Mouse (Mus musculus) hindbrain, embryonic 14.5 days (tissue): Measurements from ENCODE around the gene Cipc. TPM values are rescaled to one million over a fixed set of nuclear protein-coding genes. Genes with fewer than 3 reads are reported as not detected.

Source experiments
- ATAC-seq: fragments of 200-750 bp; cut with Nextera tagmentation; 2 replicates; pipeline ENCODE4 v1.8.0; 2017; ENCODE audit warnings: moderate number of reproducible peaks, mild to moderate bottlenecking, moderate TSS enrichment, moderate library complexity; ENCODE audit not compliant: low FRiP score
- DNase-seq: peaks from one replicate; pipeline ENCODE4 v3.0.0-alpha.2; 2015; ENCODE audit warnings: low spot score
- H3K27ac ChIP-seq: fragments of 300-500 bp; sonication (generic); 2 replicates; pipeline ENCODE4 v1.5.1; 2014; ENCODE audit warnings: mild to moderate bottlenecking, moderate library complexity
- H3K27me3 ChIP-seq: fragments of 300-500 bp; sonication (generic); 2 replicates; pipeline ENCODE4 v1.6.1; 2014; ENCODE audit warnings: mild to moderate bottlenecking, low read length, mixed read lengths; ENCODE audit not compliant: control insufficient read depth, insufficient read depth
- H3K36me3 ChIP-seq: fragments of 300-500 bp; sonication (generic); replicated peaks from 2 replicates; pipeline ENCODE4 v1.6.1; 2014; ENCODE audit not compliant: control insufficient read depth, insufficient read depth
- H3K4me1 ChIP-seq: fragments of 300-500 bp; sonication (generic); replicated peaks from 2 replicates; pipeline ENCODE4 v1.6.1; 2014; ENCODE audit warnings: antibody characterized with exemption, low read length, mixed read lengths; ENCODE audit not compliant: control insufficient read depth, insufficient read depth
- H3K4me2 ChIP-seq: fragments of 300-500 bp; sonication (generic); replicated peaks from 2 replicates; pipeline ENCODE4 v1.6.1; 2014; ENCODE audit warnings: mild to moderate bottlenecking, moderate library complexity
- H3K4me3 ChIP-seq: fragments of 300-500 bp; sonication (generic); replicated peaks from 2 replicates; pipeline ENCODE4 v1.5.1; 2014; ENCODE audit warnings: mild to moderate bottlenecking, low read length
- H3K9ac ChIP-seq: fragments of 300-500 bp; sonication (generic); 2 replicates; pipeline ENCODE4 v1.6.1; 2014
- H3K9me3 ChIP-seq: fragments of 300-500 bp; sonication (generic); 2 replicates; pipeline ENCODE4 v1.6.1; 2016; ENCODE audit warnings: low read length; ENCODE audit not compliant: control insufficient read depth
- WGBS: fragments of 180-500 bp; shearing (Covaris S2); extraction: QIAGEN DNeasy Blood & Tissue Kit; methylation state at CpG from one replicate; pipeline ENCODE4 v1.1.7; 2014; 5-methylcytosine and 5-hydroxymethylcytosine counted together
- polyA plus RNA-seq: library from polyadenylated mRNA; unstranded; fragments of >200 nt; fragmentation: Nextera tagmentation; extraction: Ambion mirVana; gene quantifications from 2 replicates; pipeline ENCODE4 v1.2.1, GENCODE M21; 2014

The Cipc gene
- polyA plus RNA-seq, 1 experiment from 2014 or later = 46.8 TPM

- Histone ChIP-seq H3K9ac (peak overlapping the region; percentile 4), H3K4me2 (peak overlapping the region; percentile 31; the same call in 1 of the 2 replicates), H3K27ac (peak overlapping the region; percentile 93), H3K4me3 (no peak overlapping the region), H3K36me3 (no peaks in the 10 kb centered on the region), H3K27me3 (0 out of 2 replicates have a peak, but pooled peaks cover 3% of the 10 kb centered on the region), H3K4me1 (peaks cover 23% of the 10 kb centered on the region), H3K9me3 (no peaks in the 10 kb centered on the region)
- 20% methylated on average over 10 of the region's 10 CpGs for WGBS
- peak; percentile 91 for ATAC-seq
- DNase-seq = peak; percentile 86
Measured at GRCm38 (mm10) chr12:86911482-86911931, 35.3 kb upstream of the Cipc start.

GRCm38 (mm10) chr12:86912335-86913093, 34.3 kb upstream of the Cipc start:
- Histone ChIP-seq H3K27ac (peak overlapping the region; percentile 93), H3K4me1 (peaks cover 25% of the 10 kb centered on the region), H3K9ac (peak overlapping the region; percentile 4; the same call in 1 of the 2 replicates), H3K4me3 (no peak overlapping the region), H3K9me3 (no peaks in the 10 kb centered on the region), H3K36me3 (no peaks in the 10 kb centered on the region), H3K27me3 (0 out of 2 replicates have a peak, but pooled peaks cover 3% of the 10 kb centered on the region), H3K4me2 (peak overlapping the region; percentile 31; the same call in 1 of the 2 replicates)
- ATAC-seq (no peak), DNase-seq (no peak)
- 8% methylated on average over 21 of the region's 22 CpGs for WGBS

GRCm38 (mm10) chr12:86914351-86914750, 32.5 kb upstream of the Cipc start:
- no peak overlapping the region for H3K4me3 ChIP-seq
- peaks cover 43% of the 10 kb centered on the region for H3K4me1 ChIP-seq
- no peak overlapping the region for H3K4me2 ChIP-seq
- no peaks in the 10 kb centered on the region for H3K9me3 ChIP-seq
- no peak overlapping the region for H3K9ac ChIP-seq
- no peak for DNase-seq
- no peaks in the 10 kb centered on the region for H3K36me3 ChIP-seq
- WGBS = 46% methylated on average over 2 of the region's 2 CpGs
- no peak for ATAC-seq
- 0 out of 2 replicates have a peak overlapping the region, but pooled peaks have one; percentile 29 for H3K27ac ChIP-seq
- H3K27me3 ChIP-seq = no peaks in the 10 kb centered on the region

- Histone ChIP-seq H3K4me1 (peaks cover 47% of the 10 kb centered on the region), H3K4me3 (no peak overlapping the region), H3K4me2 (no peak overlapping the region), H3K27me3 (no peaks in the 10 kb centered on the region), H3K9me3 (no peaks in the 10 kb centered on the region), H3K9ac (no peak overlapping the region), H3K36me3 (no peaks in the 10 kb centered on the region), H3K27ac (0 out of 2 replicates have a peak overlapping the region, but pooled peaks have one; percentile 29)
- DNase-seq (no peak), ATAC-seq (no peak)
- WGBS = 61% methylated on average over 6 of the region's 6 CpGs
Measured at GRCm38 (mm10) chr12:86914756-86915155, 32.1 kb upstream of the Cipc start.

GRCm38 (mm10) chr12:86915617-86916016, 31.2 kb upstream of the Cipc start:
- Histone ChIP-seq H3K4me2 (no peak overlapping the region), H3K4me1 (peaks cover 50% of the 10 kb centered on the region), H3K9ac (no peak overlapping the region), H3K9me3 (no peaks in the 10 kb centered on the region), H3K36me3 (no peaks in the 10 kb centered on the region), H3K4me3 (no peak overlapping the region), H3K27me3 (no peaks in the 10 kb centered on the region), H3K27ac (no peak overlapping the region)
- DNase-seq (no peak), ATAC-seq (no peak)
- 78% methylated on average over 7 of the region's 7 CpGs for WGBS

GRCm38 (mm10) chr12:86916796-86917573, 29.9 kb upstream of the Cipc start:
- DNase-seq (no peak), ATAC-seq (no peak)
- WGBS = 79% methylated on average over 7 of the region's 7 CpGs
- Histone ChIP-seq H3K27me3 (no peaks in the 10 kb centered on the region), H3K4me3 (no peak overlapping the region), H3K4me1 (peaks cover 39% of the 10 kb centered on the region), H3K27ac (peak overlapping the region; percentile 91), H3K9ac (no peak overlapping the region), H3K9me3 (no peaks in the 10 kb centered on the region), H3K36me3 (no peaks in the 10 kb centered on the region), H3K4me2 (no peak overlapping the region)

GRCm38 (mm10) chr12:86918361-86918967, 28.4 kb upstream of the Cipc start:
- ATAC-seq = peak; percentile 50; the same call in 1 of the 2 replicates
- Histone ChIP-seq H3K27me3 (no peaks in the 10 kb centered on the region), H3K36me3 (no peaks in the 10 kb centered on the region), H3K4me2 (no peak overlapping the region), H3K9ac (peak overlapping the region; percentile 49), H3K4me1 (peaks cover 37% of the 10 kb centered on the region), H3K4me3 (no peak overlapping the region), H3K27ac (peak overlapping the region; percentile 91), H3K9me3 (no peaks in the 10 kb centered on the region)
- peak; percentile 38 for DNase-seq
- WGBS = 8% methylated on average over 11 of the region's 11 CpGs

GRCm38 (mm10) chr12:86918983-86919722, 27.7 kb upstream of the Cipc start:
- DNase-seq (no peak), ATAC-seq (peak; percentile 33; the same call in 1 of the 2 replicates)
- Histone ChIP-seq H3K27me3 (no peaks in the 10 kb centered on the region), H3K9me3 (no peaks in the 10 kb centered on the region), H3K4me3 (no peak overlapping the region), H3K27ac (peak overlapping the region; percentile 91), H3K36me3 (no peaks in the 10 kb centered on the region), H3K9ac (peak overlapping the region; percentile 49), H3K4me2 (no peak overlapping the region), H3K4me1 (peaks cover 37% of the 10 kb centered on the region)
- WGBS = 51% methylated on average over 17 of the region's 17 CpGs
